11 mouse cellular contexts compared by ENCODE assay signal in genomic region chr11:97142159-97142608, GRCm38 (mm10). TPM values are rescaled to one million over a fixed set of nuclear protein-coding genes. Genes with fewer than 3 reads are reported as not detected.
DNase-seq lines count a peak whose midpoint lies in the region; ATAC-seq and TF ChIP-seq lines count a peak whose summit lies in the region.
"Had no signal": no experiment of that assay in that cellular context is flagged by ENCODE, and none has a peak within 500 bp of the region (broad histone marks: within the 10 kb centered on the region; RNA-seq: fewer than 3 reads in every experiment).

No protein-coding gene starts in this region.

- 60% methylated on average over 8 of the region's 8 CpGs for WGBS in kidney, adult 2 months
- WGBS in limb, embryonic 10.5 days: 74% methylated on average over 8 of the region's 8 CpGs
- WGBS in midbrain, embryonic 14.5 days: 83% methylated on average over 8 of the region's 8 CpGs

- DNase-seq in kidney, adult 2 months: peak; percentile 28
- DNase-seq in kidney, postnatal 36 days: no peak
- DNase-seq in lung, postnatal 25 days (ENCODE audit: low spot score): peak; percentile 82
- peak; percentile 51 to 78 for DNase-seq in spleen, postnatal 4 days (ENCODE audit: low spot score in 2 of 2)
- no peak for DNase-seq in limb, embryonic 10.5 days (ENCODE audit: low spot score)
- DNase-seq in midbrain, embryonic 14.5 days: no peak
- DNase-seq: cerebellum, postnatal 36 days; kidney, adult 18-20 months; lung, embryonic 14.5 days had no signal

- no peak overlapping the region for H3K4me2 ChIP-seq in midbrain, embryonic 14.5 days (ENCODE audit: low read length)
- H3K4me2 ChIP-seq: lung, embryonic 14.5 days had no signal

- no peak overlapping the region for H3K4me3 ChIP-seq in kidney, adult 2 months (ENCODE audit: insufficient read depth, low read depth, low read length)
- H3K4me3 ChIP-seq in limb, embryonic 10.5 days: no peak overlapping the region
- no peak overlapping the region for H3K4me3 ChIP-seq in midbrain, embryonic 14.5 days (replicated peaks; ENCODE audit: low read depth, low read length)

- no peaks in the 10 kb centered on the region for H3K36me3 ChIP-seq in kidney, adult 2 months (ENCODE audit: control insufficient read depth, insufficient read depth, low read length)
- peaks cover 64% of the 10 kb centered on the region for H3K36me3 ChIP-seq in limb, embryonic 10.5 days
- H3K36me3 ChIP-seq in midbrain, embryonic 14.5 days (ENCODE audit: control insufficient read depth, insufficient read depth, low read length): peaks cover 29% of the 10 kb centered on the region

- no peak overlapping the region for H3K27ac ChIP-seq in kidney, adult 2 months (ENCODE audit: insufficient read depth, low read depth, low read length)
- no peak overlapping the region for H3K27ac ChIP-seq in limb, embryonic 10.5 days
- H3K27ac ChIP-seq in midbrain, embryonic 14.5 days (replicated peaks; ENCODE audit: low read depth, low read length): no peak overlapping the region

- ATAC-seq in common myeloid progenitor, adult 5-6 weeks (replicated peaks; ENCODE audit: low read depth, poor library complexity, severe bottlenecking): peak; percentile 78
- ATAC-seq in frontal cortex, adult (ENCODE audit: low TSS enrichment): no peak
- no peak for ATAC-seq in midbrain, embryonic 14.5 days (ENCODE audit: low FRiP score, low TSS enrichment)

- H3K4me1 ChIP-seq in kidney, adult 2 months (ENCODE audit: control insufficient read depth, insufficient read depth, low read length): no peaks in the 10 kb centered on the region
- H3K4me1 ChIP-seq in limb, embryonic 10.5 days: peaks cover 61% of the 10 kb centered on the region
- peaks cover 26% of the 10 kb centered on the region for H3K4me1 ChIP-seq in midbrain, embryonic 14.5 days (ENCODE audit: control insufficient read depth, insufficient read depth, low read length)

- no peaks in the 10 kb centered on the region for H3K9me3 ChIP-seq in limb, embryonic 10.5 days (replicated peaks)
- H3K9me3 ChIP-seq in midbrain, embryonic 14.5 days (ENCODE audit: control insufficient read depth, low read length): no peaks in the 10 kb centered on the region

- no peaks in the 10 kb centered on the region; the same call in 1 of the 2 replicates for H3K27me3 ChIP-seq in kidney, adult 2 months (replicated peaks; ENCODE audit: control insufficient read depth, insufficient read depth, low read length)
- H3K27me3 ChIP-seq in limb, embryonic 10.5 days (ENCODE audit: low read depth, poor library complexity, severe bottlenecking): peaks cover 51% of the 10 kb centered on the region
- peaks cover 4% of the 10 kb centered on the region; the same call in 1 of the 2 replicates for H3K27me3 ChIP-seq in midbrain, embryonic 14.5 days (ENCODE audit: control insufficient read depth, insufficient read depth, low read length)

- TF ChIP-seq POLR2A in kidney, adult 2 months (IDR thresholded peaks at IDR 0.05; ENCODE audit: low read depth, low read length): no peak

- H3K9ac ChIP-seq in midbrain, embryonic 14.5 days (replicated peaks; ENCODE audit: low read length): no peak overlapping the region
- H3K9ac ChIP-seq: lung, embryonic 14.5 days had no signal

- TF ChIP-seq CTCF in kidney, adult 2 months (conservative IDR thresholded peaks at IDR 0.05; ENCODE audit: insufficient read depth, insufficient read length, low read depth, low read length): no peak

RNA-seq across cellular contexts. Expression of gene Tbkbp1, which starts 9.1 kb away (rescaled TPM):
- polyA plus RNA-seq in kidney, adult 2 months (2012; rRNA removed): 10.4 and 12.1 TPM in 2 replicates
- 0.78 and 2.5 TPM in 2 replicates for total RNA-seq in common myeloid progenitor, adult 5-6 weeks (2017)
- 6.1 and 7.8 TPM in 2 replicates for polyA plus RNA-seq in limb, embryonic 10.5 days (2016; fragmentation: Nextera tagmentation; extraction: Ambion mirVana)
- polyA plus RNA-seq in midbrain, embryonic 14.5 days (2014; fragmentation: Nextera tagmentation; extraction: Ambion mirVana): 9.1 and 9.2 TPM in 2 replicates

RNA-seq across cellular contexts. Expression of gene Tbx21, which starts 27.1 kb away (rescaled TPM):
- polyA plus RNA-seq in kidney, adult 2 months (2012; rRNA removed): 0.20 and 0.56 TPM in 2 replicates
- total RNA-seq in common myeloid progenitor, adult 5-6 weeks (2017): 0.59 TPM in 1 of 2 replicates, not detected in the other
- 0.05 and 0.08 TPM in 2 replicates for polyA plus RNA-seq in limb, embryonic 10.5 days (2016; fragmentation: Nextera tagmentation; extraction: Ambion mirVana)
- polyA plus RNA-seq in midbrain, embryonic 14.5 days (2014; fragmentation: Nextera tagmentation; extraction: Ambion mirVana): 0.13 TPM in 1 of 2 replicates, not detected in the other
- polyA plus RNA-seq: lung, embryonic 14.5 days had no signal

RNA-seq across cellular contexts. Expression of gene Kpnb1, which starts 45.5 kb away (rescaled TPM):
- polyA plus RNA-seq in kidney, adult 2 months (2012; rRNA removed): 22.3 and 25.6 TPM in 2 replicates
- total RNA-seq in common myeloid progenitor, adult 5-6 weeks (2017): 350 and 405 TPM in 2 replicates
- 82.8 and 88.9 TPM in 2 replicates for polyA plus RNA-seq in limb, embryonic 10.5 days (2016; fragmentation: Nextera tagmentation; extraction: Ambion mirVana)
- 33.8 and 48.6 TPM in 2 replicates for polyA plus RNA-seq in midbrain, embryonic 14.5 days (2014; fragmentation: Nextera tagmentation; extraction: Ambion mirVana)

Comparison
In these comparisons a context has a peak if more than half of its experiments do, and no peak if none do; other contexts are left out.
1. DNase-seq: peak in kidney, adult 2 months (single experiment), lung, postnatal 25 days (single experiment) and spleen, postnatal 4 days (2 of 2); none in kidney, postnatal 36 days (0 of 2), limb, embryonic 10.5 days (single experiment) and midbrain, embryonic 14.5 days (single experiment).